Mouse (Mus musculus) CH12.LX (cell line): ENCODE measurements around the gene Foxd3. TPM values are rescaled to one million over a fixed set of nuclear protein-coding genes. Genes with fewer than 3 reads are reported as not detected.

Experiments used
- DNase-seq: peaks from one replicate; pipeline ENCODE4 v3.0.0-alpha.2; 2013; ENCODE audit errors: extremely low read depth
- H3K27ac ChIP-seq: 2 replicates; pipeline ENCODE4 v1.5.1; 2012; ENCODE audit warnings: low read depth, mild to moderate bottlenecking, control low read depth, moderate library complexity; ENCODE audit not compliant: insufficient read depth
- H3K27me3 ChIP-seq: replicated peaks from 2 replicates; pipeline ENCODE3; 2012; ENCODE audit warnings: inconsistent platforms
- H3K36me3 ChIP-seq, 2 experiments: replicated peaks in 1 of 2; 2 replicates each; pipeline versions ENCODE3 to v1.6.1; 2012; ENCODE audit warnings: inconsistent platforms in 1 of 2, low read length in 1 of 2, mild to moderate bottlenecking in 1 of 2, mixed read lengths in 1 of 2, moderate library complexity in 1 of 2; ENCODE audit not compliant: control insufficient read depth in 1 of 2, insufficient read depth in 1 of 2
- H3K4me1 ChIP-seq, 2 experiments: 2 replicates each; pipeline ENCODE4 v1.6.1; 2012; ENCODE audit warnings: inconsistent platforms in 1 of 2, moderate library complexity in 1 of 2; ENCODE audit not compliant: insufficient read depth in 2 of 2, control insufficient read depth in 1 of 2
- H3K4me2 ChIP-seq: 2 replicates; pipeline ENCODE4 v1.6.1; 2012; ENCODE audit warnings: low read depth, mild to moderate bottlenecking, control low read depth; ENCODE audit not compliant: poor library complexity, insufficient read depth, severe bottlenecking
- H3K4me3 ChIP-seq, 3 experiments: fragments of 150-350 bp in 1 of 3; sonication (generic) in 1 of 3; replicated peaks in 1 of 3; 2 replicates each; pipeline versions ENCODE3 to v1.5.1; 2011 to 2012; ENCODE audit warnings: low read depth in 2 of 3, low read length in 2 of 3, mild to moderate bottlenecking in 2 of 3, moderate library complexity in 2 of 3, control low read depth in 1 of 3, improper control_type of control experiment in 1 of 3, inconsistent platforms in 1 of 3, mixed read lengths in 1 of 3; ENCODE audit not compliant: poor library complexity in 1 of 3
- H3K79me2 ChIP-seq: replicated peaks from 2 replicates; pipeline ENCODE4 v1.6.1; 2012; ENCODE audit warnings: mild to moderate bottlenecking, moderate library complexity; ENCODE audit not compliant: control insufficient read depth, poor library complexity, insufficient read depth, severe bottlenecking; ENCODE audit errors: extremely low read depth
- H3K9ac ChIP-seq: 2 replicates; pipeline ENCODE4 v1.6.1; 2012; ENCODE audit warnings: low read depth, mild to moderate bottlenecking, control low read depth, moderate library complexity; ENCODE audit not compliant: insufficient read depth
- H3K9me3 ChIP-seq: replicated peaks from 2 replicates; pipeline ENCODE3; 2012; ENCODE audit warnings: low read length, inconsistent platforms, mixed read lengths
- BHLHE40 ChIP-seq: IDR thresholded peaks from 2 replicates; pipeline ENCODE4 v1.6.1; 2011; ENCODE audit warnings: mild to moderate bottlenecking, low read depth, low read length, improper control_type of control experiment
- CTCF ChIP-seq, 2 experiments: IDR thresholded peaks in 1 of 2; conservative IDR thresholded peaks in 1 of 2; 2 replicates each; pipeline ENCODE4 v1.5.1; 2011 to 2012; ENCODE audit warnings: low read depth in 2 of 2, low read length in 2 of 2, improper control_type of control experiment in 1 of 2, inconsistent platforms in 1 of 2, mild to moderate bottlenecking in 1 of 2, moderate library complexity in 1 of 2
- E2F4 ChIP-seq: IDR thresholded peaks from 2 replicates; pipeline ENCODE4 v1.6.1; 2011; ENCODE audit warnings: low read depth, low read length, improper control_type of control experiment; ENCODE audit not compliant: insufficient replicate concordance
- ELF1 ChIP-seq: IDR thresholded peaks from 2 replicates; pipeline ENCODE4 v1.6.1; 2014; ENCODE audit warnings: low read depth, mild to moderate bottlenecking, inconsistent platforms, low read length, improper control_type of control experiment
- EP300 ChIP-seq: IDR thresholded peaks from 2 replicates; pipeline ENCODE4 v1.6.1; 2011; ENCODE audit warnings: low read length, improper control_type of control experiment
- GABPA ChIP-seq: IDR thresholded peaks from 2 replicates; pipeline ENCODE4 v1.6.1; 2012; ENCODE audit warnings: low read depth, low read length, improper control_type of control experiment, inconsistent platforms; ENCODE audit not compliant: insufficient replicate concordance
- HCFC1 ChIP-seq: IDR thresholded peaks from 2 replicates; pipeline ENCODE4 v1.6.1; 2012; ENCODE audit warnings: low read depth, mild to moderate bottlenecking, inconsistent platforms, low read length, improper control_type of control experiment
- JUN ChIP-seq: IDR thresholded peaks from 2 replicates; pipeline ENCODE4 v1.6.1; 2011; ENCODE audit warnings: low read depth, mild to moderate bottlenecking, low read length, improper control_type of control experiment, moderate library complexity; ENCODE audit not compliant: insufficient read depth
- MAX ChIP-seq: IDR thresholded peaks from 2 replicates; pipeline ENCODE4 v1.6.1; 2011; ENCODE audit warnings: low read length, improper control_type of control experiment
- MAZ ChIP-seq: IDR thresholded peaks from 2 replicates; pipeline ENCODE4 v1.6.1; 2012; ENCODE audit warnings: low read depth, mild to moderate bottlenecking, inconsistent platforms, low read length, improper control_type of control experiment, moderate library complexity
- MXI1 ChIP-seq: IDR thresholded peaks from 2 replicates; pipeline ENCODE4 v1.6.1; 2011; ENCODE audit warnings: mild to moderate bottlenecking, low read depth, low read length, improper control_type of control experiment
- MYC ChIP-seq: IDR thresholded peaks from 2 replicates; pipeline ENCODE4 v1.6.1; 2011; ENCODE audit warnings: low read depth, mild to moderate bottlenecking, improper control_type of control experiment, low read length
- NELFE ChIP-seq: IDR thresholded peaks from 2 replicates; pipeline ENCODE4 v1.6.1; 2011; ENCODE audit warnings: low read depth, low read length, improper control_type of control experiment
- PAX5 ChIP-seq: IDR thresholded peaks from 2 replicates; pipeline ENCODE4 v1.6.1; 2012; ENCODE audit warnings: low read length, inconsistent platforms, mixed read lengths
- RAD21 ChIP-seq: IDR thresholded peaks from 2 replicates; pipeline ENCODE4 v1.6.1; 2011; ENCODE audit warnings: low read depth, mild to moderate bottlenecking, low read length, improper control_type of control experiment, moderate library complexity
- SIN3A ChIP-seq: IDR thresholded peaks from 2 replicates; pipeline ENCODE4 v1.6.1; 2012; ENCODE audit warnings: low read length, improper control_type of control experiment, inconsistent platforms
- UBTF ChIP-seq: IDR thresholded peaks from 2 replicates; pipeline ENCODE4 v1.6.1; 2012; ENCODE audit warnings: low read depth, mild to moderate bottlenecking, inconsistent platforms, low read length, improper control_type of control experiment, moderate library complexity
- USF1 ChIP-seq: IDR thresholded peaks from 2 replicates; pipeline ENCODE4 v1.6.1; 2014; ENCODE audit warnings: low read depth, mild to moderate bottlenecking, inconsistent platforms, low read length, improper control_type of control experiment
- USF2 ChIP-seq: conservative IDR thresholded peaks from 2 replicates; pipeline ENCODE4 v1.6.1; 2011; ENCODE audit warnings: low read depth, low read length, improper control_type of control experiment
- ZKSCAN1 ChIP-seq: IDR thresholded peaks from 2 replicates; pipeline ENCODE4 v1.6.1; 2012; ENCODE audit warnings: low read depth, inconsistent platforms, low read length, improper control_type of control experiment, borderline replicate concordance
- ZNF384 ChIP-seq: IDR thresholded peaks from 2 replicates; pipeline ENCODE4 v1.6.1; 2012; ENCODE audit warnings: low read depth, low read length, improper control_type of control experiment, inconsistent platforms
- dilution Hi-C: fragments of 300-500 bp; cut with MboI; formaldehyde crosslinking; loops from 2 replicates; pipeline ENCODE4 v1.14.3; 2020; ENCODE audit warnings: low sequenced_read_pairs; ENCODE audit not compliant: extremely low pct_unique_long_range_greater_than_20kb, extremely low pct_ligation_motif_present
- in situ Hi-C: fragments of 300-500 bp; cut with MboI; formaldehyde crosslinking; loops from 3 replicates; pipeline ENCODE4 v1.14.3; 2019; ENCODE audit warnings: low sequenced_read_pairs, low pct_ligation_motif_present, low pct_unique_long_range_greater_than_20kb, mixed read lengths
- polyA plus RNA-seq: library from polyadenylated mRNA; unstranded; fragments of >175 nt; gene quantifications from 2 replicates; pipeline ENCODE4 v1.2.1, GENCODE M21; 2012; ENCODE audit warnings: low read depth; ENCODE audit not compliant: insufficient read length
- total RNA-seq, 2 experiments: library from RNA; depleted of rRNA; stranded (reverse); fragments of 300-350 nt in 1 of 2; fragments of >200 nt in 1 of 2; gene quantifications; 2 replicates each; pipeline ENCODE4 v1.2.3; 2012 to 2014

The Foxd3 gene
- total and polyA plus RNA-seq, 3 experiments, result not detected

DNA sequence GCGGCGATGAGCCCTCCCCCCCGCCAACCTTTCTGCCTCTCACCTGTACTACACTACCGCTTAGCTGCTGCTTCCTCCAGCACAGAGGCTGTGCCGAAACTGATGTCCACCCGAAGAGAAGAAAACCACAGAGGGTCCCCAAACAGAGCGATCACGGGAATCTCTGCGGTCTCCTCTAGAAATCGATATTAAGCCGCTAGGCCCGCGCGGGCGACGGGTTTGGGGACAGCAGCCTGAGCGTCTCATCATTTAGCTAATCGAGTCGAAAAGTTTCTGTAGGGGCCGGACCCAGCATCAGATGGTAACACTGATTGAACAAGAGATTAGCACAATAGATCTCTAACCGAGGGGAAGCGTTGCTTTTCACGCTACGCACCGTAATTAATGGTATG lies 2.9 kb upstream of the Foxd3 start:
- in situ Hi-C loops, result no loop called here
- Histone ChIP-seq H3K9ac (no peak overlapping the region), H3K4me1 (no peaks in the 10 kb centered on the region), H3K27me3 (no peaks in the 10 kb centered on the region), H3K36me3 (no peaks in the 10 kb centered on the region), H3K9me3 (peaks cover 81% of the 10 kb centered on the region), H3K4me3 (no peak overlapping the region), H3K79me2 (no peaks in the 10 kb centered on the region), H3K4me2 (no peak overlapping the region), H3K27ac (no peak overlapping the region)
- no peak for TF ChIP-seq USF1
- no peak for TF ChIP-seq EP300
- no peak for TF ChIP-seq GABPA
- TF ChIP-seq HCFC1, result no peak
- TF ChIP-seq MAZ, result no peak
- no peak for TF ChIP-seq SIN3A
- TF ChIP-seq MXI1, result no peak
- no peak for TF ChIP-seq MYC
- no peak for TF ChIP-seq RAD21
- no peak for TF ChIP-seq E2F4
- TF ChIP-seq UBTF, result no peak
- TF ChIP-seq CTCF (conservative IDR thresholded peaks at IDR 0.05 in 1 of 2, IDR thresholded peaks at IDR 0.05 in 1 of 2; ENCODE audit: low read depth in 2 of 2, low read length in 2 of 2), result no peak
- DNase-seq, result no peak
- dilution Hi-C loops, result no loop called here

DNA sequence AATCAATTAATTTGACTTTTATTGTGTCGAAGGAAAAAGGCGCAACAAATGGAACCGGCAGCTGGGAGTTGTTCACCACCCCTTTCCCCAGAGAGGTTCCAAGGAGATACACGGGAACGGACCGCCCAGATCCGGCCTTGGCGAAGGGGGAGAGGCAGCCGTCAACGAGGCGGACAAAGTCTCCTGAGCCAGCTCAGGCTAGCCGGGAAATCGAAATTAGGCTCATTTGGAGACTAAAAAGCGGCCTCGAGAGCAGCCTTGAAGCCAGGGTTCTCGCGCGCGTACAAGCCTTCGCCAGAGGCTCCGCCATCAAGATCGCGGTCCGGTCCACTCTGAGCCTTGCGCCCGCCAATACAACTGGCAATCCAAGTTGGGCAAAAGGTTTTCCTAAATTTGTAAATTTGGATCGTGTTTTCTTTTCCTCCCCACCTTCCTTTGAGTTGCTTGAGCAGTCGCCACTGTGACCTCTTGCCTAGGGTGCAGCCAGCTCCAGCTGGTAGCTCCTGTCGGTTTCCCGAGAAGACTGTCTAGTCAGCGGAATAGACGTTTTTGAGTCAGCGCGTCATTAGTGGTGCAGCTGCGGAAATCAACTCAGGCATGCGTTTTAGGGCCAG lies 2.4 kb upstream of the Foxd3 start:
- TF ChIP-seq NELFE (no peak), USF2 (no peak), JUN (no peak), PAX5 (no peak), ELF1 (no peak), MXI1 (no peak), MAX (no peak), BHLHE40 (no peak), ZKSCAN1 (no peak), ZNF384 (no peak)
- H3K9me3 ChIP-seq, result peaks cover 78% of the 10 kb centered on the region
- H3K4me2 ChIP-seq, result no peak overlapping the region
- H3K4me3 ChIP-seq, result no peak overlapping the region
- in situ Hi-C loops (no loop called here), dilution Hi-C loops (no loop called here)
- no peaks in the 10 kb centered on the region for H3K27me3 ChIP-seq
- H3K9ac ChIP-seq, result no peak overlapping the region
- DNase-seq, result no peak
- no peaks in the 10 kb centered on the region for H3K79me2 ChIP-seq
- H3K4me1 ChIP-seq, result no peaks in the 10 kb centered on the region
- H3K36me3 ChIP-seq, result no peaks in the 10 kb centered on the region
- H3K27ac ChIP-seq, result no peak overlapping the region
